Mouse (Mus musculus) stomach, embryonic 14.5 days (tissue): ENCODE results near the gene Notch2. TPM values are rescaled to one million over a fixed set of nuclear protein-coding genes. Genes with fewer than 3 reads are reported as not detected.

Experiments
- ATAC-seq: fragments of 200-750 bp; cut with Nextera tagmentation; 2 replicates; pipeline ENCODE4 v1.8.0; 2017; ENCODE audit warnings: low read depth, moderate TSS enrichment; ENCODE audit not compliant: insufficient number of reproducible peaks, insufficient read depth, low FRiP score
- H3K27ac ChIP-seq: fragments of 300-500 bp; sonication (generic); 2 replicates; pipeline ENCODE4 v1.5.1; 2014; ENCODE audit warnings: mild to moderate bottlenecking, low read length, moderate library complexity, mixed read lengths
- H3K27me3 ChIP-seq: fragments of 300-500 bp; sonication (generic); 2 replicates; pipeline ENCODE4 v1.6.1; 2014; ENCODE audit warnings: low read length, control low read depth, mixed read lengths; ENCODE audit not compliant: control insufficient read depth, insufficient read depth
- H3K36me3 ChIP-seq: fragments of 300-500 bp; sonication (generic); 2 replicates; pipeline ENCODE4 v1.6.1; 2014; ENCODE audit warnings: mild to moderate bottlenecking, control low read depth, low read length, moderate library complexity, mixed read lengths; ENCODE audit not compliant: control insufficient read depth, insufficient read depth
- H3K4me1 ChIP-seq: fragments of 300-500 bp; sonication (generic); 2 replicates; pipeline ENCODE4 v1.6.1; 2014; ENCODE audit warnings: low read length, control low read depth, mixed read lengths; ENCODE audit not compliant: control insufficient read depth, insufficient read depth
- H3K4me2 ChIP-seq: fragments of 300-500 bp; sonication (generic); replicated peaks from 2 replicates; pipeline ENCODE4 v1.6.1; 2014; ENCODE audit warnings: low read depth, low read length, control low read depth
- H3K4me3 ChIP-seq: fragments of 300-500 bp; sonication (generic); 2 replicates; pipeline ENCODE4 v1.5.1; 2014; ENCODE audit warnings: low read depth, low read length, control low read depth
- H3K9ac ChIP-seq: fragments of 300-500 bp; sonication (generic); replicated peaks from 2 replicates; pipeline ENCODE4 v1.6.1; 2014; ENCODE audit warnings: low read depth, mild to moderate bottlenecking, control low read depth, low read length, moderate library complexity, mixed read lengths
- H3K9me3 ChIP-seq: fragments of 300-500 bp; sonication (generic); 2 replicates; pipeline ENCODE4 v1.6.1; 2016; ENCODE audit warnings: low read depth, low read length, control low read depth; ENCODE audit not compliant: control insufficient read depth
- WGBS: fragments of 180-500 bp; shearing (Covaris S2); extraction: QIAGEN DNeasy Blood & Tissue Kit; methylation state at CpG from one replicate; pipeline ENCODE4 v1.1.7; 2014; 5-methylcytosine and 5-hydroxymethylcytosine counted together
- polyA plus RNA-seq: library from polyadenylated mRNA; unstranded; fragments of >200 nt; fragmentation: Nextera tagmentation; extraction: Ambion mirVana; gene quantifications from 2 replicates; pipeline ENCODE4 v1.2.1, GENCODE M21; 2014

Notch2 gene
- polyA plus RNA-seq, 1 experiment from 2014 or later = 36.2 TPM

DNA sequence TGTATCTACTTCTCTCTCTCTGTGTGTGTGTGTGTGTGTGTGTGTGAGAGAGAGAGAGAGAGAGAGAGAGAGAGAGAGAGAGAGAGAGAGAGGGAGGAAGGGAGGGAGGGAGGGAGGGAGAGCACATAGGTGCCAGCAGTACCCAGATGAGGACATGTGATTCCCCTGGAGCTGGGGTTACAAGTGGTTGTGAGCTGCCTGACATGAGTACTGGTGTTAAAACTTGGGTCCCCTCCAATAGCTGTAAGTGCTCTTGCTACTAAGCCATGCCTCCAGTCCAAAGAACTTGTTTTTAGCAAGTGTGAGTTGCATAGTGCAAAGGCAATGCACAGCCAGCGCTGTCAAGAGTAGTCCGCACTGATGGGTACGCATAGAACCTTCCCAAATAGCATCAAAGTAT lies 26.2 kb upstream of the Notch2 start:
- no peaks in the 10 kb centered on the region for H3K36me3 ChIP-seq
- H3K27me3 ChIP-seq = no peaks in the 10 kb centered on the region
- no peak overlapping the region for H3K4me2 ChIP-seq
- ATAC-seq = no peak
- H3K9ac ChIP-seq = no peak overlapping the region
- H3K4me1 ChIP-seq = peaks cover 4% of the 10 kb centered on the region; the same call in 1 of the 2 replicates
- no peak overlapping the region for H3K27ac ChIP-seq
- no peak overlapping the region for H3K4me3 ChIP-seq
- no peaks in the 10 kb centered on the region for H3K9me3 ChIP-seq
- 84% methylated on average over 3 of the region's 3 CpGs for WGBS

DNA sequence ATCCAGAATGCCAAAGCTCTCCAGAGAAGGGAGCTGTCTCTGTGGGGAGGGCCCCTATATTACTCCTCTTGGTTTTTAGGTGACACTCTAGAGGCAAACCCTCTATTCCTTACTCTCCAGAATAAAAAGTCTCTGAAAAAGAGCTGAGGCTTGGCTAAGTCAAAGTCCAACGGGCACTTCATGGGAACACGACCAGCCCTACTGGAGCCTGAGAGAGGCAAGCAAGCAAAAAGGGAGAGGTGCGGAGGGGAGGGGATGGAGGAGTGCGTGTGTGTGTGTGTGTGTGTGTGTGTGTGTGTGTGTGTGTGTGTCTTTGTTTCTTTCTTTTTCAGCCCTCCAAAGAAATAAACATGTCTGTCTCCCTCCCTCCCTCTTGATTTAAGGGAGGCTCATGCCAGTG lies 24.6 kb upstream of the Notch2 start:
- no peaks in the 10 kb centered on the region for H3K27me3 ChIP-seq
- H3K27ac ChIP-seq = no peak overlapping the region
- no peak overlapping the region for H3K9ac ChIP-seq
- H3K4me2 ChIP-seq = no peak overlapping the region
- no peaks in the 10 kb centered on the region for H3K36me3 ChIP-seq
- 70% methylated on average over 4 of the region's 4 CpGs for WGBS
- ATAC-seq = no peak
- H3K4me1 ChIP-seq = peaks cover 4% of the 10 kb centered on the region; the same call in 1 of the 2 replicates
- no peaks in the 10 kb centered on the region for H3K9me3 ChIP-seq
- H3K4me3 ChIP-seq = no peak overlapping the region

DNA sequence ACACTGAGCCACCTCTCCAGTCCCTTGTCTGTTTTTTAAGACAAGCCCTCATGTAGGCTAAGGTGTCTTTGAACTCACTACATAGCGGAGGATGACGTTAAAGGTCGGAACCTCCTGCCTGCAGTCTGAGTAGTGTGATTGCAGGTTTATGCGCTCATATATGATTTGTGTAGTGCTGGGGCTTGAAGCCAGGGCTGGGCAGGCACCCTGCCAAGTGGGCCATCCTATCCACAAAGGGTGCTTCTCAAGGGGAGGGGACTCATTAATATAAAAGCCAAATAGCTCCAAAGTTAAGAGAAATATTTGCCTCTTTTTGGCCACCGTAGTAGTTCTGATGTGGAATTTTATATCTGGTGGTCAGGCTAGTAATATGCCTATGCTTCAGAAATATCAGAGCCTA lies 22.8 kb upstream of the Notch2 start:
- ATAC-seq = no peak
- H3K27ac ChIP-seq = no peak overlapping the region

DNA sequence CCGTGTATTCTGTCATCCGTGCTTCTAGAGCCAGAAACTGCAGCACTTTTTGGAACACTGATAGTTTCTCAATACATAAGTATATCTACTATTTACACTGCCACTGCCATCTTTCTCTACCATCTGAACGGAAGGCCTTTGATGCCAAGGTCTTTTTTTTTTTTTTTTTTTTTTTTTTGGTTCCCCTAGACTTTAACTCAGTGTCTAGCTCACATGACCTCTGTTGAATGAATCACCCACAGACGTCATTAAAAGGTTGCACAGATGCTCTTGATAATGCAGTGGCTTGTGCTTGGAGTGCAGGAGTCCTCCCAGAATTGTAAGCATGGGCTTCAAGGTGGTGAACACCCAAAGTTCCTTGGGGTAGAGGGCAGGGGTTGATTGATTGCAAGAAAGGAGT lies 21.0 kb upstream of the Notch2 start:
- Histone ChIP-seq H3K36me3 (no peaks in the 10 kb centered on the region), H3K9ac (no peak overlapping the region), H3K9me3 (no peaks in the 10 kb centered on the region), H3K27ac (no peak overlapping the region), H3K27me3 (no peaks in the 10 kb centered on the region), H3K4me1 (peaks cover 2% of the 10 kb centered on the region; the same call in 1 of the 2 replicates), H3K4me3 (no peak overlapping the region), H3K4me2 (no peak overlapping the region)
- WGBS = 63% methylated on average over 4 of the region's 4 CpGs
- no peak for ATAC-seq

More for the DNA sequence above, 22.8 kb upstream of the Notch2 start:
- peaks cover 4% of the 10 kb centered on the region; the same call in 1 of the 2 replicates for H3K4me1 ChIP-seq
- no peaks in the 10 kb centered on the region for H3K9me3 ChIP-seq
- no peak overlapping the region for H3K4me3 ChIP-seq
- H3K36me3 ChIP-seq = no peaks in the 10 kb centered on the region
- no peaks in the 10 kb centered on the region for H3K27me3 ChIP-seq
- no peak overlapping the region for H3K9ac ChIP-seq
- WGBS = 67% methylated on average over 5 of the region's 5 CpGs
- H3K4me2 ChIP-seq = no peak overlapping the region

DNA sequence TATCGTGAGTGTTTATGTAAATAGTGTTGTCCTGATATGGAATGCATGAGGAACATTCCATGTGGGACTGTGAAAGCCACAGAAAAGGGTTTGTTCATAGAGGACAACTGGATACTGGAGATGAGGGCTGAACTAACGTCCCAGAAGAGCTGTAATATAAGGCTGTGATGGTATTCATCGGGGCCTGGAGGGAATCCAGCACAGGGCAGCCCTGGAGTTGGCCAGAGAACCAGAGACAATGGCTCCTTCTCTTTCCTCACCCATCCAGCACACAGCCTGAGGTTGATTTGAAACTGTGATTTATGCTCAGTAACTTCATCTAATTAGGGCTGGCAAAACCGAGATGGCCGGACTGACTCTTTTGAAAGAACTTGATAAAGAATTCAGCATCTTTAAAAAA lies 20.1 kb upstream of the Notch2 start:
- Histone ChIP-seq H3K9ac (no peak overlapping the region), H3K4me2 (no peak overlapping the region), H3K9me3 (no peaks in the 10 kb centered on the region), H3K4me3 (no peak overlapping the region), H3K27ac (no peak overlapping the region), H3K4me1 (no peaks in the 10 kb centered on the region), H3K36me3 (no peaks in the 10 kb centered on the region), H3K27me3 (no peaks in the 10 kb centered on the region)
- no peak for ATAC-seq
- WGBS = 64% methylated on average over 5 of the region's 5 CpGs

DNA sequence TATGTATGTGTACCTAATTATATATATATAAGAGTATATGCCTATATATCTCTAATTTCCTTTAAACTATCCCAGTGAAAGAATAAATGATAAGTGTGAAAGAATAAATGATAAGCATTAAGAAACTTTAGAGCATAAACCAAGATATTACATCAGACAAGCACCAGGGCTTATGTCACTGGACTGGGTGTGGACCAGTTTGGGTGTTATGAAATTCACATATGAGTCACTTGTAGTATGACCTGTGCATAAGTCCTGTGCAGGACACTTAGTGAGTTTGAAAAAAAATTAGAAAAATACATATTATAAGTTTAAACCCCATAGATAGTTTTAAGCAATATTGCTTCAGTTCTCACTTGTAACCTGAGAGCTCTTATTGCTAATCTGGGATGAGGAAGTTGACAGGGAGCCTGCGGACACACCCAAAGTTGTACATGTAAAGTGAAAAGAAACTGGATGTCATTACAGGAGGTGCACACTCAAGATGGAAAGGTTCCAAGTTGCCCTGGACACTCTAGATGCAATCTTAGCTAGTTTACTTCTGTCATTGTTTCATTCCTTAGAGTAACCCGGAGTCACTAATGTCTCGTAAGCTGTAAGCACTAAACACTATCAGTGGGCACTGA lies 19.3 kb upstream of the Notch2 start:
- Histone ChIP-seq H3K4me3 (no peak overlapping the region), H3K9me3 (no peaks in the 10 kb centered on the region), H3K36me3 (no peaks in the 10 kb centered on the region), H3K4me1 (no peaks in the 10 kb centered on the region), H3K9ac (no peak overlapping the region), H3K4me2 (no peak overlapping the region), H3K27me3 (no peaks in the 10 kb centered on the region), H3K27ac (0 out of 2 replicates have a peak overlapping the region, but pooled peaks have one; percentile 15)
- WGBS = 82% methylated on average over 3 of the region's 3 CpGs
- ATAC-seq = no peak

DNA sequence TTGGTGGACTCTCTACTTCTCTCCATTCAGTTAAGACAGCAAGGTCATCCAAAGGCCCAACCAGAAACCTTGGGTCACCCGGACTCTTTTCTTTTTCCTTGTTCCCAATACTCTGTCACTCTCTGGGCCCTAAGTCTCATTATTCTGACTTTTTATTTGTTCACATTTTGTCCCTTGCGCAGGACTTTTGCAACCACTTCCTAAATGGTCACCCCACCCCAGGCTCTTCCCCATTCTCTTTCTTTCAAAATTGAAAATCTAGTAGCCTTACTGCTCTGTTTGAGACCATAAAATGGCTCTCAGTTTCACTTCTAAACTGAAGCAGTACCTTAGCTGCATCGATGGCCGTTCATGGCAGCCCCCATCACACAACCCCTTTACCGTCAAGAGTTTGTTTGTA lies 18.5 kb upstream of the Notch2 start:
- Histone ChIP-seq H3K27me3 (no peaks in the 10 kb centered on the region), H3K4me3 (no peak overlapping the region), H3K9me3 (no peaks in the 10 kb centered on the region), H3K4me1 (no peaks in the 10 kb centered on the region), H3K36me3 (no peaks in the 10 kb centered on the region), H3K4me2 (no peak overlapping the region), H3K27ac (no peak overlapping the region), H3K9ac (no peak overlapping the region)
- WGBS = 86% methylated on average over 5 of the region's 5 CpGs
- no peak for ATAC-seq

DNA sequence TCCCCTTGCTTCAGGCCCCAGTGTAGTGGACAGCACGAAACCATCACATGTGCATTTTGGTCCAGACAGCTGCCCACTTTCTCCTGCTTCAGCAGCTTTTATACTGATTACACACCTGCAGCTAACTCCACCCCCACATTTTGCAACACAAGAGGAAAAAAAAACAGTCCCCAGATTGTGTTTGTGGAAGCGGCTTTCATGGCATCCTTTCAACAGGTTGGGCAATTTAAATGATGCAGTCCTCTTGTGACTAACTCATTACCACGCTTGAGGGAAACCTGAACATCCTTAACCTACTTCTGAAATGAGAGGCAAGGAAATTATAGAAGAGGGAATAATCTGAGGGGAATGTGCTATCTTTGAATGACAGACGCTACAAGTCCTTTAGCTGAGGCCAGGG lies 15.0 kb upstream of the Notch2 start:
- ATAC-seq = no peak
- no peak overlapping the region for H3K27ac ChIP-seq
- no peaks in the 10 kb centered on the region for H3K27me3 ChIP-seq
- H3K9me3 ChIP-seq = no peaks in the 10 kb centered on the region
- 80% methylated on average over 4 of the region's 4 CpGs for WGBS
- no peak overlapping the region for H3K4me2 ChIP-seq
- H3K4me1 ChIP-seq = no peaks in the 10 kb centered on the region
- no peaks in the 10 kb centered on the region for H3K36me3 ChIP-seq
- H3K9ac ChIP-seq = no peak overlapping the region
- H3K4me3 ChIP-seq = no peak overlapping the region

DNA sequence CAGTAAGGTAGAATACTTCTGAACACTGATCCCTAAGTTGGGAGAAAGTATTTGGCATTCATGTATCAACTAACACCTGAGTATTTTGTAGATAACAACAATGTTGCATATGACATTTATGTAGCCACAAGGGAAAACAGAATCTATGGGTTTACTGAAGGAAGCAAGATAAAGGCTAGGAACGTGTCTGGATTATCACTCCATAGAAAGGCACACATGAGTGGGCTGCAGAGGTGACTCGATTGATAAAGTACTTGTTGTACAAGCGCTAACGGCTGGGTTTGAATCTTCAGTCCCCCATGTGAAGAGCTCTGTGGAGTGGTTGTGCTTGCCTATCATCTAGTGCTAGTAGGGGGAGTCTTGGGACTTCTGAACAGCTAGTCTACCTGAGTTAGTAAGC lies 9.8 kb upstream of the Notch2 start:
- WGBS = 83% methylated on average over 4 of the region's 4 CpGs
- H3K4me3 ChIP-seq = no peak overlapping the region
- no peaks in the 10 kb centered on the region for H3K27me3 ChIP-seq
- H3K4me2 ChIP-seq = no peak overlapping the region
- no peak overlapping the region for H3K9ac ChIP-seq
- H3K27ac ChIP-seq = no peak overlapping the region
- no peak for ATAC-seq
- H3K36me3 ChIP-seq = no peaks in the 10 kb centered on the region
- no peaks in the 10 kb centered on the region for H3K9me3 ChIP-seq
- no peaks in the 10 kb centered on the region for H3K4me1 ChIP-seq
